Mouse (Mus musculus): ENCODE data around the gene Man2b1. TPM values are rescaled to one million over a fixed set of nuclear protein-coding genes. Genes with fewer than 3 reads are reported as not detected.

Gene Man2b1
- polyA plus RNA-seq (2015; fragmentation: Nextera tagmentation; extraction: Ambion mirVana): 29.9 and 33.2 TPM in 2 replicates

GRCm38 (mm10) chr8:85083108-85083813 is at the start of gene Man2b1:
Man2b1 (plus strand) TSS chr8:85083270.
- Histone ChIP-seq H3K27me3 (no peaks in the 10 kb centered on the region), H3K4me1 (replicated peaks) (peaks cover 66% of the 10 kb centered on the region), H3K36me3 (replicated peaks) (peaks cover 36% of the 10 kb centered on the region), H3K9ac (peak within 1 kb of the TSS; percentile 65), H3K4me2 (peak within 1 kb of the TSS; percentile 97), H3K4me3 (replicated peaks) (peak within 1 kb of the TSS; percentile 73), H3K27ac (replicated peaks) (peak within 1 kb of the TSS; percentile 85), H3K9me3 (replicated peaks) (no peaks in the 10 kb centered on the region)
- under 1% methylated on average over 30 of the region's 30 CpGs for WGBS (ENCODE audit: insufficient replicate concordance)
- ATAC-seq (ENCODE audit: insufficient read depth): peak; percentile 82

- no peaks in the 10 kb centered on the region for H3K9me3 ChIP-seq (replicated peaks)
- no peak overlapping the region for H3K4me3 ChIP-seq (replicated peaks)
- WGBS (ENCODE audit: insufficient replicate concordance): 50% methylated on average over 1 of the region's 1 CpGs
- H3K27me3 ChIP-seq: no peaks in the 10 kb centered on the region
- H3K27ac ChIP-seq (replicated peaks): 0 out of 2 replicates have a peak overlapping the region, but pooled peaks have one; percentile 24
- peaks cover 58% of the 10 kb centered on the region for H3K36me3 ChIP-seq (replicated peaks)
- no peak for ATAC-seq (ENCODE audit: insufficient read depth)
- no peak overlapping the region for H3K9ac ChIP-seq
- peaks cover 66% of the 10 kb centered on the region for H3K4me1 ChIP-seq (replicated peaks)
- H3K4me2 ChIP-seq: peak overlapping the region; percentile 93
Measured at GRCm38 (mm10) chr8:85033867-85034266, 49.2 kb upstream of the Man2b1 start.

- Histone ChIP-seq H3K4me1 (replicated peaks) (peaks cover 65% of the 10 kb centered on the region), H3K36me3 (replicated peaks) (peaks cover 51% of the 10 kb centered on the region), H3K27ac (replicated peaks) (peak overlapping the region; percentile 87), H3K4me3 (replicated peaks) (peak overlapping the region; percentile 85), H3K9ac (peak overlapping the region; percentile 75; the same call in 1 of the 2 replicates), H3K27me3 (no peaks in the 10 kb centered on the region), H3K9me3 (replicated peaks) (no peaks in the 10 kb centered on the region), H3K4me2 (peak overlapping the region; percentile 93)
- 2% methylated on average over 12 of the region's 13 CpGs for WGBS (ENCODE audit: insufficient replicate concordance)
- no peak for ATAC-seq (ENCODE audit: insufficient read depth)
Measured at GRCm38 (mm10) chr8:85034764-85035163, 48.3 kb upstream of the Man2b1 start.

GRCm38 (mm10) chr8:85035165-85035727 is 47.8 kb upstream of the Man2b1 start:
- 2% methylated on average over 12 of the region's 12 CpGs for WGBS (ENCODE audit: insufficient replicate concordance)
- Histone ChIP-seq H3K4me3 (replicated peaks) (peak overlapping the region; percentile 85), H3K9ac (peak overlapping the region; percentile 75), H3K27me3 (no peaks in the 10 kb centered on the region), H3K9me3 (replicated peaks) (no peaks in the 10 kb centered on the region), H3K27ac (replicated peaks) (peak overlapping the region; percentile 87), H3K36me3 (replicated peaks) (peaks cover 51% of the 10 kb centered on the region), H3K4me1 (replicated peaks) (peaks cover 64% of the 10 kb centered on the region), H3K4me2 (peak overlapping the region; percentile 93)
- ATAC-seq (ENCODE audit: insufficient read depth): no peak

- peaks cover 51% of the 10 kb centered on the region for H3K36me3 ChIP-seq (replicated peaks)
- H3K27ac ChIP-seq (replicated peaks): peak overlapping the region; percentile 87
- H3K9ac ChIP-seq: peak overlapping the region; percentile 75
- peak overlapping the region; percentile 85 for H3K4me3 ChIP-seq (replicated peaks)
- peak overlapping the region; percentile 93 for H3K4me2 ChIP-seq
- H3K9me3 ChIP-seq (replicated peaks): no peaks in the 10 kb centered on the region
- H3K27me3 ChIP-seq: no peaks in the 10 kb centered on the region
- H3K4me1 ChIP-seq (replicated peaks): peaks cover 68% of the 10 kb centered on the region
- ATAC-seq (ENCODE audit: insufficient read depth): peak; percentile 9; the same call in 1 of the 2 replicates
- WGBS (ENCODE audit: insufficient replicate concordance): under 1% methylated on average over 15 of the region's 15 CpGs
Measured at GRCm38 (mm10) chr8:85035728-85036310, 47.3 kb upstream of the Man2b1 start.

- Histone ChIP-seq H3K9ac (peak overlapping the region; percentile 75), H3K4me1 (replicated peaks) (peaks cover 73% of the 10 kb centered on the region), H3K4me3 (replicated peaks) (peak overlapping the region; percentile 85), H3K27me3 (no peaks in the 10 kb centered on the region), H3K4me2 (peak overlapping the region; percentile 93), H3K9me3 (replicated peaks) (no peaks in the 10 kb centered on the region), H3K36me3 (replicated peaks) (peaks cover 51% of the 10 kb centered on the region), H3K27ac (replicated peaks) (peak overlapping the region; percentile 87)
- under 1% methylated on average over 9 of the region's 9 CpGs for WGBS (ENCODE audit: insufficient replicate concordance)
- ATAC-seq (ENCODE audit: insufficient read depth): peak; percentile 27
Measured at GRCm38 (mm10) chr8:85036381-85036717, 46.7 kb upstream of the Man2b1 start.

- H3K9me3 ChIP-seq (replicated peaks): no peaks in the 10 kb centered on the region
- H3K36me3 ChIP-seq (replicated peaks): peaks cover 51% of the 10 kb centered on the region
Measured at GRCm38 (mm10) chr8:85036718-85037365, 46.2 kb upstream of the Man2b1 start, which contains the start of gene Tnpo2. Tnpo2 (plus strand) TSS chr8:85036915.

GRCm38 (mm10) chr8:85037366-85037680 is 45.7 kb upstream of the Man2b1 start:
- H3K4me1 ChIP-seq (replicated peaks): peaks cover 75% of the 10 kb centered on the region
- WGBS (ENCODE audit: insufficient replicate concordance): under 1% methylated on average over 14 of the region's 14 CpGs

More at GRCm38 (mm10) chr8:85036718-85037365, 46.2 kb upstream of the Man2b1 start, which contains the start of gene Tnpo2:
- Histone ChIP-seq H3K4me3 (replicated peaks) (peak within 1 kb of the TSS; percentile 85), H3K27ac (replicated peaks) (peak within 1 kb of the TSS; percentile 98), H3K4me1 (replicated peaks) (peaks cover 77% of the 10 kb centered on the region), H3K4me2 (peak within 1 kb of the TSS; percentile 93), H3K27me3 (no peaks in the 10 kb centered on the region), H3K9ac (peak within 1 kb of the TSS; percentile 94)
- ATAC-seq (ENCODE audit: insufficient read depth): peak; percentile 84
- WGBS (ENCODE audit: insufficient replicate concordance): under 1% methylated on average over 59 of the region's 59 CpGs

GRCm38 (mm10) chr8:85037681-85038531 is 45.2 kb upstream of the Man2b1 start:
- Histone ChIP-seq H3K9ac (peak overlapping the region; percentile 94), H3K36me3 (replicated peaks) (peaks cover 51% of the 10 kb centered on the region), H3K4me3 (replicated peaks) (peak overlapping the region; percentile 85), H3K4me2 (peak overlapping the region; percentile 93), H3K27me3 (no peaks in the 10 kb centered on the region), H3K9me3 (replicated peaks) (no peaks in the 10 kb centered on the region), H3K27ac (replicated peaks) (peak overlapping the region; percentile 98), H3K4me1 (replicated peaks) (peaks cover 71% of the 10 kb centered on the region)
- ATAC-seq (ENCODE audit: insufficient read depth): peak; percentile 38
- WGBS (ENCODE audit: insufficient replicate concordance): under 1% methylated on average over 57 of the region's 57 CpGs

More at GRCm38 (mm10) chr8:85037366-85037680, 45.7 kb upstream of the Man2b1 start:
- Histone ChIP-seq H3K9me3 (replicated peaks) (no peaks in the 10 kb centered on the region), H3K4me2 (peak overlapping the region; percentile 93), H3K36me3 (replicated peaks) (peaks cover 51% of the 10 kb centered on the region), H3K27me3 (no peaks in the 10 kb centered on the region), H3K9ac (peak overlapping the region; percentile 94), H3K27ac (replicated peaks) (peak overlapping the region; percentile 98), H3K4me3 (replicated peaks) (peak overlapping the region; percentile 85)
- peak; percentile 19 for ATAC-seq (ENCODE audit: insufficient read depth)

GRCm38 (mm10) chr8:85043619-85044018 is 39.5 kb upstream of the Man2b1 start:
- no peak overlapping the region for H3K4me2 ChIP-seq
- no peak for ATAC-seq (ENCODE audit: insufficient read depth)
- no peak overlapping the region for H3K4me3 ChIP-seq (replicated peaks)
- no peak overlapping the region for H3K9ac ChIP-seq
- no peaks in the 10 kb centered on the region for H3K9me3 ChIP-seq (replicated peaks)
- 84% methylated on average over 6 of the region's 6 CpGs for WGBS (ENCODE audit: insufficient replicate concordance)
- H3K4me1 ChIP-seq (replicated peaks): peaks cover 28% of the 10 kb centered on the region
- no peaks in the 10 kb centered on the region for H3K27me3 ChIP-seq
- peaks cover 91% of the 10 kb centered on the region for H3K36me3 ChIP-seq (replicated peaks)
- no peak overlapping the region for H3K27ac ChIP-seq (replicated peaks)
